Mouse (Mus musculus): Measurements from ENCODE around the gene Trmt2a.

Gene Trmt2a

DNA sequence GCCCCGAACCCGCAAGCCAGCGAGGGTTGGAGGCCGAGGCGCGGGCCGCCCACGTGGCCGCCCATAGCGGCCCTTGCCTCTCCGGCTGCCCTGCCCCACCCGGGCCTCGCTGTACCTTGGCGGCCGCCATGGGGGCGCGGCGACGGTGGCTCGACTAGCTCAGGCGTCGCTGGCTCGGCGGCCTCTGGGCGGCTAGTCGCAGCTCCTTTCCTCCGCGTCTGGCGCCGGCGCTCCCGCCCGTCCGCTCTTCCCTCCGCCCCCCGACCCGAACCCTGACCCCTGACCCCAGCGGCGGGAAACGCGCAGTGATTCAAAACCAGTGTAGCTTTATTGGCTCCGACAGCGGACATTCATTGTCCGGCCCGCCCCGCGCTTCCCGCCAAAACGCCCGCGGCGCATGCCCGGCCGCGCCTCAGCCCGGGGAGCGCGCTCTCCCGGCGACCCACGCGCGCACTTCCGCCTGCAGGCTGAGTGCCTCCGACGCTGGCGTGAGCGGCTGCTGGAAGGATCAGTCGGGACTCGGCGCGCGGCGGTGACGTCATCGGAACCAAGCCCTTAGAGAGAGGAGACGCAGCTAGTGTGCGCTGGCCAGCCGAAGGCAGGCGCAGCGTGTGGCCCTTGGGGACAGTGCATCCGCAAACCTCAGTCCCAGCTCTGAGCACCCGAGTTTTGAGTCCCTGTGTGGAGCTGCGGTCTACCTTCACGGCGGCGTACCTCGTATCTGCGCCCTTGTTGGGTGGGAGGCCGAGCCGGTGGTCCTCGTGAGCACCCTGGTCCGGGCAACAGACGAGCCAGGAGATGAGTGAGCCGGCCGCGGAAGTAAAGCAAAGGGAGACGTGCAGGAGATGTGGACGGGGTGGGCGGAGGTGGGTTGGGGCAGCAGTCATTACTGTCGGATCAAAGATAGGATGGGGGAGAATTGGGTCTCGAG lies at the start of gene Trmt2a, which contains the start of gene Ranbp1:
Trmt2a (plus strand) TSS at position 247 of the 931 bp plus-strand sequence.
Ranbp1 (minus strand) TSS at position 300 of the 931 bp plus-strand sequence.
- DNase-seq (ENCODE audit: low spot score) = peak; percentile 98

DNA sequence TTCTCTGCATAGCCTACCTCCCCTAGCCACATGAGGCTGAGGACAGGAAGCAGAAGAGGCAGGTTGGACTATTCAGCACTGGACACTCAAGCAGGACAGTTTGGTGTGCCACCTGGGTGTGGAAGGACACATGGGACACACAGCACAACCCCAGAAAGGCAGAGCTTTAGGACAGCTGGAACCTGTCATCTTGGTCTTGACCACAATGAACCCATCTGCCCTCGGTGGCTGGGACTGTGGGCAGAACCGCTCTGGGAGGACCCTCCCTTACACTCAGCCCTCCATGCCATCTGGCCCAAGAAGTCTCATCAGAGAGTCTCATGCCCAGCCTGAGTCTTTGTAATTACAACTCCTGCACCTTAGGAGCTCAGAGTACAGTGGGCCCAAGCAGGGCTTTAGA lies 48.4 kb upstream of the Trmt2a start:
- no peak for DNase-seq (ENCODE audit: low spot score)

DNA sequence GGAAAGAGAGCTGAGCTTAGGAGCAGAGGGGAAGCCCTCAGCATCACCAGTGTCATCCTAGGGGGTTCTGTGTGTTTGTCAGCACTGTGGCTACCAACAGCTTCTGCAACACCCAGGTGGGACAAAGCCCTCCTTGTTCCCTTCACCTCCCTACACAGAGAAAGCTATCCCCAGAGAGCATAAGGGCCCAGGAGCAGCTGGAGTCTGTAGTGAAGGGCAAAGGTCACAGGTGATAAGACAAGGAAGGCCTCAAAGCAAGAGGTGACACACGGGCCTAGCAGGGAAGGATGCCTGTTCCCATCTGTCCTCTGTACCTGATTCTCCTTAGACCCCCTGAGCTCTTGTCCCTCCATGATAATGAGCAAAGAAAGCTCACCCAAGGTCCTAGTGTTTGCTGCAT lies 46.9 kb upstream of the Trmt2a start:
- DNase-seq (ENCODE audit: low spot score) = no peak

DNA sequence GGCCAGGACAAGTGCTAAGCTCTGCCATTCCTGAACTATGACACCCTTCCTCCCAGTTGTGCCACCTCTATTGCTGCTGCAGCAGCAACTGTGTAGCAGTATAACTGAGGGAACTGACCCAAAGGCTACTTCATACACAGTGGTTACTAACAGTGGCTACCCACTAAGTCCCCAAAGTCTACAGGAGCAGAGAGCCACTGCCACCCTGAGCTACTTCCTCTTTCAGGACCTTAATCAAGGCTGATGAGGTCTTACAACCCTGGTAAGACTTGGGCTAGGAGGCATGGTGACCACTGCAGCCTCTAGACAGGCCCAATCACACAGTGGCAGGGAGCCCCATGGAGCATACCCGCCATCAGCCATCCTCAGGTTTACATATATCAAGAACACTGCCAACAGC lies 46.4 kb upstream of the Trmt2a start:
- no peak for DNase-seq (ENCODE audit: low spot score)

DNA sequence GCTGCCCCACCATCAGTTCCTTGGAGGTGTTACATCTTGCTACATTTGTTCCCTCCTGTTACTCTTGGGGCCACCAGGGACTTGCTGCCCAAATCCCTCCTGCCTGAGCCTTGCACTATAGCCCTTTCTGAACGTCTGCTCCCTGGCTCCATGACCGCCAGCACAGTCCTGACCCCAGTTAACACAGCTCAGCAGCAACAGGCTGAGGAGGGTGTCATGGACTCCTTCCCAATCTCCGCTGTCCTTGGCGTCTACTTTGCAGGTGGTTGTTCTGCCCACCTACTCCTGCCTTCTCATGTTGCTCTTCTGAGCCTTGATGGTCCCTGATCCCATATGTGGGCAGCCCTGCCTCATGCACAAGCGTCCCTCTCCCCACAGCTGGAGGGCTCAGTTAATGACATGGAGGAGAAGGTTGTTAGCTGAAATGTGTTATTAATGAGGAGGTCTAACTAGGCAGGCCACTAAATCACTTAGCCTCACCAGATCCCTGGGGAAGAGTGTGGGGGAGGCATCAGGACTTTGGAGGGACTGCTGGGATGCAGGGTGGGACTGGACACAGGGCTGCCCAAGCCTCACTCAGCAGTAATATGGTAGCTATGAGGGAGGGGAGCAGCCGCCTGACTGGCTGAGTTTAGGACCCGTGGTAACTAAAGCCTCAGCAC lies 44.9 kb upstream of the Trmt2a start:
- no peak for DNase-seq (ENCODE audit: low spot score)

DNA sequence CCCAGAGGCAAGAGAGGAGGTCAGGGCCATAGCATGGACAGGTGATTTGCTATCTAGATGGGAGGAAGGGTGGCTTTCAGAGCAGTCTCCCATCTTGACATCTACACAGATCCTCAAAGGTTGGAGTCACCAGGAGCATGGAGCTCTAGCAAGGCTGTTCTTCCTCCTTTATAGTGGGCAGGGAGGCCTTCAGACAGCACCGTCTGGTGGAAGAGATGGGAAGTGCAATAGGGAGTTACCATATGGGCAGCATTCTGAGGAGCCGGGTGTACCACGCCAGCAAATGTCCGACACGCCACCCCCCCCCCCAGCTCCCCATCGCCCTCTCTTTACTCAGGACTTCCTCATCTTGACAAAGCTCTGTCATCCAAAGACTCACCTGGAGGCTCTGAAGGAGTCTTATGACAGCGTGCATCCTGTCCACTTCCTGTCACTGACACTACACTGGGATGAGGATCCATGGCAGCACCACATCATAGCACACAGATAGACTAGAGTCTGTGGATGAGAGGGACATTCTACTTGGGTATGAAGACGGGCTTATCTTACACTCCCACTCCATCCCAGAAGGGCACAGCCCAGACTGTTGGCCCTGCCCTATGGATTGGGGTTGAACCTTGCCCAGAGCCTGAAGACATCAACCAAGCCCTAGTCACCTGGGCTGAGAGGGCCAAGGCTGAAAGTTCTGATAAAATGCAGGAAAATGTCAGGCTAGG lies 37.6 kb upstream of the Trmt2a start:
- DNase-seq (ENCODE audit: low spot score) = peak; percentile 81

DNA sequence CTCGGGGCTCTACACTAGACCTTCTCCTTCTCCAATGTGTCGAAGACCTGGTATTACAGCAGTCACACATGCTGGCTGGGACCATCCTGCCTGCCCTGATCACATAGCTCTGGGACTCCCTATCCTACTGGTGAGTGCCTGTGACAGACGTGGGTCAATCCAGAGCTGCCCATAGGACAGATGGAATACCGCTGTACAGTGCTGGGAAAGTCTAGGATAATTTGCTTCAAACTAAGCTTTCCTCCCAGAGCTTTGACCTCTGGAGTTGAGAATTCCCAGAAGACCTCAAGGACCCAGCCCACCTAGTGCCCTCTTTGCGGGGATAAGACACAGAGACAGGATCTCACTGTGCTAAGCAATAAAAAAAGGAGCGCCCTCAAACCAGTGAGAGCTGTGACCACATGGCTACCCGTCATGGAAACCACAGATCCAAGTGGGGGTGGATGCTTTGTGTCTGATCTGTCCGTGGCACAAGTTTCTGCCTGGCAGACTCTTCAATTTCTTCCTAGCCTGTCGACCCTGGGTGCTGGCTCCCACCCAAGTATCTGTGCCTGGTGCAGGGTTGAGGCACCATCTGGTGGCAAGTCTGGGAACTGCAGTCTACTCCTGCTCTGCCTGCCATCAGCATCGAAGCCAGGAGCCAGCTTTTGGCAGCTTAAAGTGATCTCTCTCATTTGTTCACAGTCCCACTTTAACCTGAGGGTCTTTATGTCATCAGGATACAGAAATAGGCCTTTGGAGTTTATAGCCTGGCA lies 36.9 kb upstream of the Trmt2a start:
- DNase-seq (ENCODE audit: low spot score) = peak; percentile 89

DNA sequence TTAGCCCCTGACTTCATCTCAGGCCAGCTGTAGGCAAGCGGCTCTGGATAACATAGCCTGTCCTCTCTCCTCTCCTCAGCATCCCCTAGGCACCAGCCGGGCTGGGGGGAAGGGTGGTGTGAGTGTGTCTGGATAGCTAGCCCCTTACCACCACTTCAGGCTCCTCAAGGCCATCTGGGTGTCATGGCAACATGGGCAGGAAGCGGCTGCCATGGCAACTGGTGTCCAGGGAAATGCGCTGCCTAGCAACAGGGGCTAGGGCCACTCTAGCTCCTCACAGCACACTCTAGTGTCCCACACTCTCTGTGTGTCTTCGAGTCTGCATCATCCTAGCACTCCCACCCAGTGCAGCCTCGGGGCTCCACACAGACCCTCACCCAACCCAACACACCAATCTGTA lies 34.8 kb upstream of the Trmt2a start:
- DNase-seq (ENCODE audit: low spot score) = peak; percentile 80

DNA sequence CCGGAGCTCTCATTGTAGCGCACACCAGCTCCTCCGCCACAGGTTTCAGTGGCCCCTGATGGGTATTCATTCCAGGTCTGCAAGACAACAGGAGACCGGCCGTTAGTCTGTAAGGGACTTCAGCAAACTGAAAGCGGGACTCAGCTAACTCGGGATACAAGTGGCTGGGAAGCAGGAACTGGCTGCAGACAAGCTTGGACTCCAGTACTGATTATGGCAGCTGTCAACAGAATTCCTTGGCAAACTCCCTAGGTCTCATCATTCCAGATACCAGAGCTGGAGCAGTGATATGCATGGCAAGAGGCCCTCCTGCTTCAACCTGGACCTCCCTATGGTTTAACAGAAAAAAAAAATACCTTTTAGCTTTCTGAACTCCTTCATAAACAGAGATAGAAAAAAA lies 33.6 kb upstream of the Trmt2a start:
- DNase-seq (ENCODE audit: low spot score) = no peak

DNA sequence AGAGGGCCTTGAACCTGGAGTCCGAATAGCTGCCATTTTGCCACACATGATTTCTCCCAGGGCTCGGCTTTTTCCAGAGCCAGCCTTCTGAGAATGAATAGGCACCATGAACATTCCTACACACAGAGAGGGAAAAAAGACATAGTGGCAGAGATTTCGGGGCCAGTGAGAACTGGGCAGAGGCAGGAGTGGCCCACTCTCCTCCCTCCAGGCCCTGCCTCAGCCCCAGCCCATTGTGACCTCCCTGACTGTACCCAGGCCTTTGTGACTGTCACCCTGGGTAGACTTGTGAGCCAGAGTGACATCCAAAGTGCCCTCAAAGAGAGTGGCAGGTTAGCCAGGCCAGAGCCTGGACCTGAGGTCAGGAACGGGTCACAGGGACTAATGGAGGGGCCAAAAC lies 30.9 kb upstream of the Trmt2a start, which contains the start of gene Ccdc188:
Ccdc188 (plus strand) TSS at position 301 of the 400 bp plus-strand sequence.
- DNase-seq (ENCODE audit: low spot score) = no peak

DNA sequence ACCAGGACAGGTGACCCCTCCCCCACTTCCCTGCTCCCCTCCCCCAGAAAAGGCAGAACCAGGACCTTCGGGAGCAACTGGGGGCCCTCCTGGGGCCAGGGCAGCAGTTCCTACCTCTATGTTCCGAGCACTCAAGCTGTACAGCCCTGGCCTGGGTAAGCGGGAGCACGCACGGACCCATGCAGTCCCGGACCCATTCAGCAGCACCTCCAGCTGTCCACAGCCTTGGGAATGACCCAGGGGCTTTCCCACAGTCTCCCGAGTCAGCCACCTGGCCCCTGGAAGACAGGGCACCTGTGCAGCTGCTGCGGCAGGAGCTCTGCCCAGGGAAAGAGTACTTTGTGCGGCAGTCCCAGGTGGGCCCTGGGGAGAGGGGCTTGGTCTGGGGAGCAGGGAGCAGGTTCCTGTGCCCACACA lies 29.9 kb upstream of the Trmt2a start:
- no peak for DNase-seq (ENCODE audit: low spot score)

DNA sequence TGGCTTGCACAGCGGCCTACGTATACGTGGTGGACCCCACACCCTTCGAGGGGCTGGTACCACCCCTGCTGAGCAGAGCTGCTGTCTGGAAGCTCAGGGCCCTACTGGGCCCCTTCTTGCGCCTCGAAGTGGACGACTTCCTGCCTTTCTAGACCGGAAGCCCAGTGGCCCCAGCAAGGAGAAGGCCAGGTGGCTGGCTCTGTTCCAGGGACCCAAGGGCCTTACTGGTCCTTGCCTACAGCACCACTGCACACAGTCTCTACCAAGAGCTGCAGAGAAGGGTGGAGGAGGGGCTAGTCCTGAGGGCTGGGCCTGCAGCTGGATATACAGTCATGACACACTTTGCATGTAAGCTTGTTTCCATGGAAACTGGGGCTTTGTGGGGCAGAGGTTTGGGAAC lies 28.5 kb upstream of the Trmt2a start:
- peak; percentile 54 for DNase-seq (ENCODE audit: low spot score)

DNA sequence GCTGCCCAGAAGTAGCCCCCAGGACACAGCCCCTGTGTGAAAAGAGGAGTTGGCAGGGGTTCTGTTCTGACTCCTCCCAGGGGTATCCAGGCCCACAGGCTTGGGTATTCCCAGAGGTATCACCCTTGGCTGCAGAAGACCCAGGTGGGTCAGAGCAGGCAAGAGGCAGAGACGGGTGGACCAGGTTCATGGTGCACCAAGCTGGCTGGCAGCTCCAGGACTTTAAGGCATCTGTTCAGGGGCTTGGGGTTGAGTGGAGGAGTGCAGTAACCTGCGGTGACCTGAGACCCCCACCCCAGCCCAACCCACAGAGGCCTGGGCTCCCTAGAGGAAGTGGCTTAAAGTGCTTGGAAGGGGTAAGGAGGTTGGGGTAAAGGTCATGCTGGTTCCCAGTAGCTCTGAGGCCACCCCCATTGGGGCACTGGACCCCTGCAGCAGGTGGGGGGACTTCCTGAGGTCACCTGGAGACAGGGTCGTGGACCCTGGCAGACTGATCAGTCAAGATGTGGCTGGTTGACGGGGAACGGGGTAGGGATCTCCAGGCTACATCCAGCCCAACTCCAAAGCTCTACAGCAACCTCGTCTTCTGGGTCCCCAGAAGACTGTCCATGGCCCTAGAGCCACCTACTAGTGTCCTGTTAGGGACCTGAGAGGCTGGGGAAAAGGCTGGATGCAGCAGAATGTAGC lies 27.5 kb upstream of the Trmt2a start:
- no peak for DNase-seq (ENCODE audit: low spot score)

DNA sequence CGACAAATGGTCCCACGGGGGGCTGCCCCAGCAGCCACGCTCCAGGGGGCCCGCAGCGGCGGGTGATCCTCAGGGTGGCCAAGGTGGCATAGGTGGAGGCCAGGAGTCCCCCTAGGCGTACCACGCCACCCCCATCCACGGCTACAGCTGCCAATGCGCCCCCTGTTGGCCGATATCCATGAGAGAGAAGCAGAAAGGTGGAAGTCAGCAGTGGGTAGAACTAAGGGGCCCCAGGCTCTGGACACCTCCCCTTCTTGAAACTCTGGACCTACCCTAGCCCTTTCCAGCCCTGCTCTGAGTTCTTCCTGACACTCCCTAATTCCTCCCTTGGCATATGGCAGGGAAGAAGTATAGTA lies 27.0 kb upstream of the Trmt2a start:
- DNase-seq (ENCODE audit: low spot score) = no peak

DNA sequence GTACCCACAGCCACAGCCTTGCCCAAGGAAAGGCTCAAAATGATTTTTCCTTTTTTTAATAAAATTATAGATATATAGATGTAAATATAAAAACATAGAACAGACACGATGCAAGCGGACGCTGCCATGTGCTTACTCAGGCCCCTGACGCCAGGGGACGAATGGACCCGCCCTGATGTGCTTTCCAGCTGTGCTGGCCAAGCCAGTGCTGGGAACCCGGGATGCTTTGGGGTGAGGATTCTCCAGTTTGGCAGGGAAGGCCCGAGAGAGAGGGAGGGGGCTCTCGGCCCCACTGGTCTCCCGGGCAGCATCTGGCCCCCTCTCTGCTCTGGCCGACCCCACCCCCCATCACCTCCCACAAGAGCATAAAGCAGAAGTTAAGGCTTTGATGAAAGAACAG lies 26.3 kb upstream of the Trmt2a start:
- DNase-seq (ENCODE audit: low spot score) = no peak

DNA sequence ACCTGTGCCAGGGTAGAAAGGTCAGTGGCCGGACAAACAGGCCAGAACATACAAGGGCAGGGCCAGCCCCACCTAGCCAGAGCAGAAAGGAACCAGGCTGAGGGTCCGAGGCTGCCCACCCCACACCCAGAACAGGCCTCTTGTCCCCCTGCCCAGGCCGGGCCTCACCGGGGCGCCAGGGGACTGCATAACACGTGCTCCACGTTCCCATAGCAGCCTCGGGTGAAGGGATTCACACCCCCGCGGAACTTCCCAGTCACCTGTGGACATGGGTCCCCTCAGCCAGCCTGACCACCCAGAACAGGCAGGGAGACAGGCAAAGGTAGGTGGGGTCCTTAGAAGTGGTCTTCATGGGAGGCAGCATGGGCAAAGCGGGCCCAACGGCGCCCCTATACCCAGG lies 21.3 kb upstream of the Trmt2a start:
- no peak for DNase-seq (ENCODE audit: low spot score)

DNA sequence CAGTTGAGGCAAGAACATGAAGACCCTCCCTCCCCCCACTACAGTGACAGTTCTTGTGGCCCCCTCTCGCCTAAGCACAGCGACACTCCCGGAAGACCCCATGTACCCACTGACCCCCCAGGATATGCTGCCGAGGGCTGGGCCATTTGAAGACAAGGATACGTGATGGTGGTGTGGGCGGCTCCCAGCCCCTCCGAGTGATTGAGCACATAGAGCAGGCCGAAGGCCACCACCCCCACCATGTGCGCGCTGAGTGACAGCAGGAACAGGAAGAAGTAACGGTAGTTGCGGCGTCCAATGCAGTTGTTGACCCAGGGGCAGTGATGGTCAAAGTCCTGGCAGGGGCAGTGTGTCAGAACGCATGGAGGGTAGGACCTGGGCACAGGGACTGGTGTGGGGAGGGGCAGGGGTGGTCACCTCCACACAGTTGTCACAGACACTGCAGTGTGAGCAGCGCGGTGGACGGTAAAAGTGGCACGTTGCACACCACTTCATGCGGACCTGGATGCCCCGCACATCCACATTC lies 20.5 kb upstream of the Trmt2a start:
- DNase-seq (ENCODE audit: low spot score) = no peak

DNA sequence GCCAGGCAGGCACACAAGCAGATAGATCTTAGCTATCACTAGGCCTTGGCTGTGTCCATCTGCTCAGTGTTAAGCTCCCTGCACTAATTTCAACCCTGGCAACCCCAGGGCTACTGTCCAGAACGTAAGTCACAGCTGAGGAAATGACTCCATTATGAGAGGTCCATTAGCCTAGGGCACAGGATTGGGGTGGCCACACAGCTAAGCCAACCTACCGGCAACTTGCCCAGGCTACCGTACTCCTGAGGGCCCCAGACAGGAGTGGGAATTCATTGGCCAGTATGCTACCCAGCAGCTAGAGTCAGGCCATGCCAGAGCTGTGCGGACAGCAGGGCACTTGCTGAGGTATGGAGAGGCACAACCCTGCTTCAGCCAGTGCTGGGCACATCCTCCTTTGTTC lies 19.6 kb upstream of the Trmt2a start:
- no peak for DNase-seq (ENCODE audit: low spot score)

DNA sequence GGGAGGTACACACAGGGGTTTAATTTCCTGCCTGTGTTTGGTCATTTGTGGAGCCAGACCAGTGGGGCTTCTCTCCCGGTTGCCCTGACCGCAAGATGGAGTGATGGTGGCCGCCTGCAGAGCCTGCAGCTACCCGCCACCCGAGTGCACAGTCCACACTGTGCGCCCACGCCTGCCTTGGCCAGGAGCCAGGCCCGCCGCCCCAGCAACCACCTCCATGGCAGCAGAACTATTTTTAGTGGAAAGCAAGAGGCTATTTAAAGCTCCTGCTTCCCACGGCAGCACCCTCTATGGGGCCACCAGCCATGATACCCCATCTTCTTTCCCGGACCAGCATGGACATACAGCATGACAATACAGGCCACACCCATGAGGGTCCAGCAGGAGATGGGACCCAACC lies 18.9 kb upstream of the Trmt2a start:
- no peak for DNase-seq (ENCODE audit: low spot score)

DNA sequence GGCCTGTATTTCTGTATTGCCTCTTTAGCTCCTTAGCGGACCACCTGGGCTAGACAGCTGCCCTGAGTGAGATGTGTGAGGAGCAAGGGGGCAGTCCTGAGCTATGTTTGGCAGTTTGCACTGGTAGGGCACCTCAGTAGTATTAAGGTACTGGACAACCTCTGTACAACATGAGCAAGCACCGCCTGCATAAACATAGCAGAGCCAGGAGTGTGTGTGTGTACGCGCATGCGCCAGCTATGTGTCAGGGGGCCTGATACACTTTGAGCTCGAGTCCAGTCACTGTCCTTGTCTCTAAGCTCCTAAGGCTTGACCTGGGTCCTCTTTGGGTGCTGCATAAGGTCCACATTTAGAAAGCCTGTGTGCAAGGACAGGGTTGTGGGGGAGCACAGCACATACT lies 17.9 kb upstream of the Trmt2a start:
- DNase-seq (ENCODE audit: low spot score) = no peak

DNA sequence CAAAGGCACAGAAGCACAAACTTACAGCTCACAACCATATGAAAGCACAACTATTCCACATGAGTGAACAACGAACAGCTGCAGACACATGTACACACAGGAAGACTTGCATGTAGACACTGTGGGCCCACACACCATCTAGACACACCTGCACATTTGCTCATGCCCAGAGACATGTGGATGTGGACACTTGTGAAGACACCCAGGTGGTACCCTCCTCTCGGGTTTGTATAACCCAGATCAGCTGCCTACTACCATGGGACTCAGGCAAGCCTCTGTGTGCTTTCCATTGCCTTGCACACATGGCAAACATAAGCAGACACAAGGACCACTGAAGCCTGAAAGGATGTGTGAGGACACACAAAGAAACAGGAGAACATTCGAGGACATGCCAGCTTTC lies 17.4 kb upstream of the Trmt2a start:
- no peak for DNase-seq (ENCODE audit: low spot score)
